Mouse (Mus musculus) MEL-GATA-1-ER (cell line): ENCODE data around the gene Wdtc1.

Experiments used
- DNase-seq: peaks from one replicate; pipeline ENCODE4 v3.0.0-alpha.2; 2012; ENCODE audit warnings: low read depth; ENCODE audit errors: extremely low read depth

Wdtc1 gene

DNA sequence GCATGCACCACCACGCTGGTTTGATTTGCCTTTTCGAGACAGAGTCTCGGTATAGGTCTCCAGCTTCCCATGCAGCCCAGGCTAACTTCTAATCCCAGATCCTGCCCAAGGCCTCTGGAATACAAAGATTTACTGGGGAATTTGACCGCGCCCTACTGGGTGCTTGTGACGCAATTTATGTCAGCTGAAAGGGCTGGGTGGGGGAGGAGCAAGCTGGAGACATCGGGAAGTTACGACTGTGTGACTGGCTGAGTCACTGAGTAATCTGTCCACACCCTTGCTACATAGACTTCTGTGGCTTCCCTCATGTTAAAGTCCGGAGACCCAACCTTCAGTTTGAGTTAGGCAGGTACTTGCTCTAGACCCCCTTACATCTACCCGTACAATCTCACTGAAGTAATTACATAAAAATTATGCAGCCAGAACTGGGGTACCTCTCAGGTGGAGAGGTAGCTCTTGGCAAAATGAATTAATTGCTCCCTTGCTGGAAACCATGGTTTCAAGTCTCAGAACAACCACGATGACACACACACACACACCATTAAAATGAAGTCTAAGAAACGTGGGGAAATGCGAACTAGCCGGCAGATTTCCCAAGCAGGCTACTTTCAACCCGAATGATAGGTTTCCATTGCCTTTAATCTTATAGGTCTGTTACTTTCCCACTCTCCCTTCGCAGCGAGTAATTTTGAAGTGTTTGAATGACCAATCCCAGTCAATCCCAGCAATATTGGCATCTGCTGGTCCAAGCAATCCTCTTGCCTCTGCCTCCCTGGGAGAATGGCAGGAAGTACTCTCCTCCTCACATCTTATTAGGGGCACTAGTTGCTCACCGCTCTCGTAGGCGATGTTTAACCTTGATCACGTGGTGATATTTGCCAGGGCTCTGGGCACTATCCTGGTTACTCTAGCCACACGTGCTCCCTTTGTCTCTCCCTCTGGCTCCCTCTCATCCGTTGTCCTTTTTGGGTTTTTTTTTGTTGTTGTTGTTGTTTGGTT, at the start of gene Wdtc1:
TSS of gene Wdtc1 (minus strand) at position 115 of the 999 bp plus-strand sequence.
- no peak for DNase-seq

DNA sequence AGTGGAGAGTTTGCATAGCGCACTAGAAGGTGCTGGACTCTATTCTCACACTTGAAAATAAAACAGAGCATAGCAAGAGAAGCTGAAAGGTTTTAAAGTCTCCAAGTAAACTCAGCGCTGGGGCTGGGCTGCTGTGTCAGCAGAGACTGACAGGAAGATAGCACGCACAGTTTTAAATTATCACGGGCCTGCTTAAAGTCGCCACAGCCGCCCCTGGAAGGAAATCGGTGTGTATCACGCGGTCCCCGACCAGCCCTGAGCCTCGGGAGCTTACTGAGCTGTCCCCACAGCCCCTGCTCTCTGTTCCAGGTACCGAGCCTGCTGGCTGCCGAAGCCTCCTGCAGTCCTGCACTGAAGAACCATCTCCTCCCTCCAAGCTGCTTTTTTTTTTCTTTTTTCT, 48.7 kb upstream of the Wdtc1 start:
- no peak for DNase-seq

DNA sequence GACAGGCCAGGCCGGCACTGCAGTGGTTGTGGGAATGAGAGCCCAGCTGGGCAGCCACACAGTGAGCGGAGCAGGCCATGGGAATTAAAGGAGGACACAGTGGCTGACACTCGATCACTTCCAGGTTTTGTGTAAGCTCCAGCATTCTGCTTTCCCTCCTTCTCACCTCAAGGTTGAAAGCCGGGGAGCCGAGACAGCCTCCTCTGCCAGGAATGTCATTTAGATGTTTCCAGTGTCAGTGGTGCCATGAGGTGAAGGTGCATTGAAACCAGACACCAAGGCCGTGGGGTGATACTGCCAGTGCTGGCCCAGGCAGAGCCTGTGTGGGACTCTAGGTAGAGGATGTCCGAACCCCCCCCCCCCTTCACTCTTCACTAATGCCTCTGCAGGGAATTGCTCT, 46.8 kb upstream of the Wdtc1 start:
- no peak for DNase-seq

DNA sequence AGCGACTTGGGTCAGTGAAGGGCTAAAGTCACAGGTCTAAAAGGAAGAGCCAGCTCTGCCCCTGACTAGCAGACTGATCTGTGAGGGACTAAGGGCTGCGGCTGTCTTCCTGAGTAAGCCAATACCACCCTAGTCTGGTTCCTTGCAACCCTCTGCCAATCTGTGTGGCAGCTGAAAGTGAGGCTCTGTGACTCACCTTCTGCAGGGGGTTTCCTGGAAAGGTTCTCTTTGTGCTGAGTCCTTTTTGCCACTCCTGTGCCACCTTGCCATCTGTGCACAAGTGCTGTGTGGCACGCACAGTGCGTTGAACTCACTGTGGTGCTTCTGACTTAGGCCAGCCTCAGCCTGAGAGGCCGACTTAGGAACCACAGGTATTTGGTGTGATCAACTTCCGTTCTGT, 46.2 kb upstream of the Wdtc1 start:
- no peak for DNase-seq

DNA sequence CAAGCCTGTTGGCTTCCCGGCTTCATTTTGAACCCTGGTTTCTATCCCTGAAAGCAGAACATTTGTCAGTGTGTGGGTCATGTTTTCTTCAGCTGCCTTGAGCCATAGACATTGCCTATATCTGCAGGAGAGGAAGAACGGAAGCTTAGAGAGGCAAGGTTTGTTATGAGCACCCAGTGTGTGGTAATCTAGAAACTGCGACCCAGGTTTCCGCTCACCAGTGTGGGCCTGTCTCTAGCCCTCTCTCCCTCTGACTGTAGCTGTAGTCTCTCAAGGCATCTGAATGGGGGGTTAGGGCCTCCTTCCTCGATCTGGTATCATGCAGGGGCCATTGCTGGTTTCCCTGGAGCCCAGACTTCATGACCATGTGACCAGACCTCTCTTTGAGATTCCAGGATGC, 45.3 kb upstream of the Wdtc1 start:
- no peak for DNase-seq

DNA sequence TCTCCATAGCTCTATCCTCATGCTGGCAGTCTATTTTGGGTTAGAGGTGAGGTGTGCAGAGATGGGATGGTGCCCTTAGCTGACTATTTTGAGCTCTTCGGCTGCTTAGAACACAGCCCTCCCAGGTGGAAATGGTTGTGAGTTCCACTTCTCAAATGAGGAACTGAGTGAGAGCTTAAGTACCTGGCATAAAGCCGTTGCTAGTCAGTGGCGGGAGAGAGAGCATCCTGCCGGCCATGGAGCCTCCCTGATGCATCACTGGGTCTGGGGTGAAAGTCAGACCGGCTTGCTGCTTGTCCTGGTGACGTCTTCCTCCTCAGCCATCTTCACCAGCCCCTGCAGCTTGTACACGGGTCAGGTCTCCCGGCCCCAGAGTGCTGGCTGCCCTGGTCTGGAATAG, 44.7 kb upstream of the Wdtc1 start:
- no peak for DNase-seq

DNA sequence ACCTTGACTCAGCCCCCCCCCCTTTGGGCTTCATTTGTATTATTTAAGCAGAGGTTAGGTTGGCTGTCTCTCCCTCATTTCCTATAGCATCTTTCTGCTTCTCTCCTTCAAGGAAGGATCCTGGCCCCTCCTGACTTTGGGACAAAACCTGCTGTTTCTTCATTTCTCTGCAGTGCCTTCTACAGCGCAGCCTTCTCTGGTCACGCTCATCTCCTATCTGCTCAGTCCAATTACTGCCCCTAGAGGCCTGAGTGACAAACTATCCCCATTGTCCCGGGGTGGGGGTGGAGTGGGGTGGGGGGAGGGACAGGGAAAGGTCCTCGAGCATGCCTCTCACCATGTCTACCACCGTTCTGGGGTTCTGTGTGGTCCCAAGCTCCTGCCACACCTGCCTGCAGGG, 44.0 kb upstream of the Wdtc1 start:
- DNase-seq: no peak

DNA sequence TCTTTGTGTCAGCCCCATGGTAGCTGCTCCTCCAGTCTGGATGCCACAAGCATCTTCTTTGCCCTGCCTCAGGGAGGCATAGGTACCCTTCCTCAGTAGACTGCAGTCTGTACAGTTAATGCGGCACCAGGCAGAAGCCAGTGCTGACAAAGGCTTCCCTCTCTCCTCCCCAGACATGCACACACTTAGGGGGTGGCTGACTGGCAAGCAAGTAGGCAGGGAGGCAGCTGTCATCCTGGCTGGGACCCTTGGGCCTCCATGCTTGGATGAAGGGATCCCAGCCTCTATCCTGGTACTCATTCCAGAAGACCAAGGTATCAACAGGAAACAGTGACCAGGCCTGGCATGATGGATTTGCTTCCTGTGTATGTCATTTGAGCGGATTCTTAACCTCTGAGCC, 42.8 kb upstream of the Wdtc1 start:
- DNase-seq: no peak

DNA sequence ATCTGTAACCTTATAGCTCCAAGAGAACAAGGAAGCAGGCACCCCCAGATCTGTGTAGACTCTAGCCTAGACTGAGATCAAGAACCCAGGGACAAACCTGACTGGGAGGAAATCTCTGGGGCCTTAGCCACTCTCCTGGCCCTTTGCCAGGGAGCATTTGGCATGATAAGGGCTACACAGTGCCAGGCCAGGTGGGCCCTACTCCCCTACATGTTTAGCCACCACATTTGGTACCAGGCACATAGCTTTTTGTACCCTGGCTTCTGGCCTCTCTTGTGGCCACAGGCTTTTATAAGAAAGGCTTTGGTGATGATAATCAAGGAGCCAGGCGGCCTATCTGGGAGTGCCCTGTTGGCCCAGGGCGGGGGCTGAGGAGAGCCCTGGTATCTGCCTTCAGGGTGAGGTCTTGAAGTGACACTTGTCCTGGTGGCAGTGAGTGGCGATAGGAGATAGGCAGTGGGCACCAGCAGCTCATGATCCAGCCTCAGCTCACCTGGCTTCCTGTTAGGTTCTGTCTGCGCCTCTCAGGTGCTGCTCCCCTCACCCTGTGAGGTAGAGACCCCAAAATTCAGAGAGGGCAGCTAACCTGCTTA, 41.8 kb upstream of the Wdtc1 start:
- no peak for DNase-seq

DNA sequence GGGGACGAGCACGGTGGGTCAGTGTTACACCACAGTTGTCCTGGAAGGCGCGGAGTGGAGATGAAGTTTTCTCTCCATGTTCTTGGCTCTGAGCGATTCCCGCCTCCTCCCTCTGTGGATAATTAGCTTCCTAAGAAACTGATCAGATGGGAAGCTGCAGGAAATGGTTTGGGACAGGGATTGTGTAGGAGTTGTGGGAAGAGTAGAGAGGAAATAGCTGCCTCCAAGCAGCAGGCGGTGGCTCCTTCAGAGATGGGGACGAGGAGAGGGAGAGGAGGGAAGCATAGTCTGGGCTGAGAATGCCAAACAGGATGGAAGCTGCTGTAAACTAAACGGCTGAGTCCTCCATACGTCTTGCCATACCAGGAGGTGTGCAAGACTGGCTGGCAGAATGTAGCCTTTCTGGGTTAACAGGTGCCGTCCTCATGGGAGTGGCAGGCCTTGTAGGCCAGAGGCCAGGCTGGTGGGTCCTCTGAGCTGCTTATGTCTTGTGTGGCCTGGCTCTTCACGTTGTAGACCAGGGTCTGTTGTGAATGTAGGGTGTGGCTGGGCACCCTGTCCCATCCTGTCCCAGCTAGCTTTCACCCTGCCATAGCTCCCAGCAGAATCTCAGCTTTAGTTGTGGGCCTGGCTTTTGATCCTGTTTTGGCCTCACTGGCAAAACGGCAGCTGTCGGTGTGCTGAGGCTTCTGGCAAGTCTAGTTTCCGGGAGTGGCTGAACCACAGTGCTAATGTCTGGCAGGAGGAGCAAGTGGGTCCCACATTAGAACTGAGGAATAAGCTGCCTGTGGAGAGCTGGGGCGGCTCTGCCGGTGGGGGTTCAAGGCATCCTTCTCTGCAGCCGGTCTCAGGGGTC, 38.1 kb upstream of the Wdtc1 start:
- DNase-seq: no peak

DNA sequence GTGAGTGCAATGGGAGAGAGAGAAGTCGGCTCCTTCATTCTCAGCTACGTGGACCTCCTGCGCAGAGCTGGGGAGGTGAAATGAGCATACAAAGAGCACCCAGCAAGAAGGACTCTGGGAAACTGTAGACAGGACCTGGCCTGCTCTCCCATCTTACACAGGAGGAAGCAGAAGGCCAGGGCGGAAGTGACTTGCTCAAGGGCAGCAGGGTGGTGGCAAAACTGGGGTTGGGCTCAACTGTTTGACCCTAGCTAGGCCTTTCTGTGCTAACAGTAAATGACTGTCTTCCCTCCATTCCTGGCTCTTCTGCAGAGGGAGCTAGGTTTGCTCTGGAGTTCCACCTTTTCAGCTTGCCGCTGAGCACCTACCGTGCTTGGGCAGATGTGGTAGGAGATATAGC, 37.3 kb upstream of the Wdtc1 start:
- no peak for DNase-seq

DNA sequence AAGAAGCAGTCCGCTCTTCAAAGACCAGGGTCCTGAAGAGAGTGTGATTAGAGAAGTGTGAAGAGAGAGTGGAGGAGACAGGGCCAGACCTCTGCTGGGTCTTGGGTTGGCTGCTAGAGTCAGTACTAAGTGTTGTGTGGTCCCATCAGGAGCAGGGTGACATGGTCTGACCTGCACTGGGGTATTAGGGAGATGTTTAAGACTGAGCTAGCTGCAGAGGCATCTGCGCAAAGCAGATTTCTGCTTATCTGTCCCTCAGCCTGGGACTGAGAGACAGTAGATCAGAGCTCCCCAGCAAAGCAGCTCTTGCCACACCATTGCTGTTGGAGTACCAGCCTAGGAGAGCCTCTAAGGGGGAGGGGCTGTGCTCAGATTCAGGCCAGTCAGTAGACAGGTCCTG, 36.8 kb upstream of the Wdtc1 start:
- DNase-seq: no peak

DNA sequence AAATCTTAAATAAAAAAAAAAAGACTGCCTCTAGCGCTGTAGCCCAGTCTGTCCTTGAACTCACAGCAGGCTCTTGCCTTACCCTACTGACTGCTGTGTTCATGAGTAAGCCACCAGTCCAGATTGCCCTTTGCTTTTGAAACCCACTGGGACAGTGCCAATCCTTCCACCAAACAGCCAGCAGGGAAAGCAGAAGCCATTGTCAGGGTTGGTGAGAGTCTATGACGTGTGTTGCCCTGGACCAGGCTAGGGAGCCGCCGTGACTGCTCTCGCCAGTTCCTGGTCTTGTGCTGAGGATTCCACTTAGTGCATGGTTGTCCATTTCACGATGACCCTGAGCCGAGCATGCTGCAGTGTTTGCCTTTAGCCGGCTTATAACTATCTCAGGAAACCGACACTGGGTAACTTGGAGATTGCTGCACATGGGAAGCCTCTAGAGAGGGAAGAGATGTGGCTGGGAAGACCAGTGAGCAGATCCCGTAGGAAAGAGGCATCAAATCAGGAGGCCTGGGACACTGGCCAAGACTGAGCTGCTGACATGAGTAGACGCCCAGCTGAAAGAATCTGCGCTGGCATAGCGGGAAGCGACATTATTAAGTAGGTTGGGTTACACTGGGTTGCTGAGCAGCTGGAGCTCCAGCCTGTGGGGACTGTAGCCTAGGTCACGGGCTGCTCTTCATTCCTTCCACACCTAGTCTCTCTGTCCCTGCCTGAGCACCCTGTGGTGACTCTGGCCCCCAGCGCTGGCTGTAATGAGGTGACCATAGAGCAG, 35.7 kb upstream of the Wdtc1 start:
- no peak for DNase-seq

DNA sequence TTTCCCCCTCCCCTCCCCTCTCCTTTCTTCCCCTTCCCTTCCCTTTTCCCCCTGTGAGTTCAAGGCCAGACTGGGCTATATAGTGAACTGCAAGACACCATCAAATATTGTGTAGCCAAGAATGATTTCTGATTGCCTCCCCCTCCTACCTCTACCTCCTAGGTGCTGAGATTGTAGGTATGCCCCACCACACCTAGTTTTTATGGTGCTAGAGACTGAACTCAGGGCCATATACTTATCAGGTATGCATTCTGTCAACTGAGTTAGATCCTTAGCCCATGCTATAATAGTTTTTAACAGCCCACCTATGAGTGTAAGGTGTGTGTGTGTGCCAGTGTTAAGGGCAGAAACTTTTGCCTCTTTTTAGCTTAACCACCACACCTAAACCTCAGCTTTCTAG, 33.8 kb upstream of the Wdtc1 start:
- DNase-seq: no peak

DNA sequence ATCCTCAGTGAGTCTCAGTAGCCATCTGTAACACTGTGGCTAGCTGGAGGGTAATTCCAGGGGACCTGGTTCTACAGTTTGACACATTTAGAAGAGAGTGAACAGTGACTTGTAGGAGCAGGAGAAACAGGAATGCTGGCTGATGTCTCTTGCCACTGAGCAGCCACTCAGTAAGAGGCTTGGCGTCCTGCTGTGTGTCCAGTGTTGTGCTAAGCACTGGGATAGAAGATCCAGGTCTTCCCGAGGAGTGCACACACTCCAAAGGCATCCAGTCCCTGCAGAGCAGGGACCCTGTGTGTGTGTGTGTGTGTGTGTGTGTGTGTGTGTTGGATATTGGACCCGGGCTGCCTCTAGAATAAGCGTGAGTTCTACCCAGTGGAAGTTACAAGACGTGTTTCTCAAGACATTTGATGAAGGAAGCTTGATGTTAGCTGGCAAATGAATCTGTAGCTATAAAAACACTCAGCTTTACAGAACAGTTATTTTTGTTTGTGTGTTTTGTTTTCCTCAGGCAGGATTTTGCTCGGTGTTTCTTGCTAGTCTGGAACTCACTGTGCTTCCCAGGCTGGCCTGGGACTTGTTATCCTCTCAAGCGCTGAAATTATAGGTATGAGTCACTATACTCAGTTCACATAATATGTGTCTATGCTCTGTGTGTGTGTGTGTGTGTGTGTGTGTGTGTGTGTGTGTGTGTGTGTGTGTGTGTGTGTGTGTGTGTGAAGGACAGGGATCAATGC, 32.9 kb upstream of the Wdtc1 start:
- no peak for DNase-seq

DNA sequence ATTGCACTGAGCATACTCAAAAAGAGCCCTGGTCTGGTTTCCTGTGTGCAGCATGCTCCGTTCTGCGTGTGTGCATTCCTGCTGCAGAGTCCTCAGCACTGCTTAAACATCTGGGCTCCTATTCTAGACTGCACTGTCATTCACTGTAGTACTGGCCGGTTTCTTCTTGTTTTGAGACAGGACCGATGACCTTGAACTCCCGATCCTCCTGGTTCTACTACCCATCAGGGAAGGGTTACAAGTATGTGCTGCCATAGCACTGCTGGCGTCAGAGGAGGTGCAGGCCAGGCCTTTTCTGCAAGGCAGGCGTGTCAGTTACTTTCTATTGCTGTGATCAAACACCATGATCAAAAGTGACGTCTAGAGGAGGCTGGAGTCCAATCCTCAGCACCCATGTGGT, 27.9 kb upstream of the Wdtc1 start:
- DNase-seq: no peak

DNA sequence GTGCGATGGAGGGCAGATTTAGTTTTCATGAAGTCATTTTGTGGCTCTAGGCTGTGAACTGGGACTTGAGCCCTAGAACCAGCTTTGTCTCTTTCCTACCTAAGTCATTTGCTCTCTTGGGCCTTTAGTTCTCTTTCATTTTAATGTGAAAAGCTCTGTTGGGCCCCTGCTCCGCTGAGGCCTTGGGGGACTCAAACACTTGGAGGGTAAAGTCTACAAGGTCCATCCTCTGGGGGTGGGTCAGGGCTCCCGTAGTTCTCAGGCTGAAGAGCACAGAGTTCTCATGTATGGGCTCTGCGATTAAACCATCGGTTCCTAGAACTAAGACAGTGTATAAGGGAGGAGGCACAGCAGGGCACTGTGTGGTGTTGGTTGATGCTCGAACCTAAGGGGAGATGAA, 27.3 kb upstream of the Wdtc1 start:
- DNase-seq: no peak

DNA sequence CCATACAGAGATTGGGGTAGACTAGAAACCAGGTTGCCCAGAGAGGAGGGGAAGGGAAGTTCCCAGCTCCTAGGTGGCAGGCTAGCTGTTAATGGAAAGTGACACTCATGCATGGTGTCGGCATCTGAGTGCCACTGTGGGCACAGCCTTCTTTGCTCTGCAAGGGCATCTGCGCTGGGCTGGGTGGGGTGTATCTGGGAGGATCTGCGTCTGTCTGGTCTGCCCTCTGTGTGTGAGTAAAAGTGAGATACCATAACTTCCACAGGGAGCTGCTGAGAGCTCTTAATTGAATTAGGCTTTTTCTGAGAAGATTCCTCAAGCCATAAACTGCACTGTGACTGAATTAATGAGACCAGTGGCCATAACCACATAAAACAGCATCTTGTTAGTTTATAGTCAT, 26.6 kb upstream of the Wdtc1 start:
- no peak for DNase-seq

DNA sequence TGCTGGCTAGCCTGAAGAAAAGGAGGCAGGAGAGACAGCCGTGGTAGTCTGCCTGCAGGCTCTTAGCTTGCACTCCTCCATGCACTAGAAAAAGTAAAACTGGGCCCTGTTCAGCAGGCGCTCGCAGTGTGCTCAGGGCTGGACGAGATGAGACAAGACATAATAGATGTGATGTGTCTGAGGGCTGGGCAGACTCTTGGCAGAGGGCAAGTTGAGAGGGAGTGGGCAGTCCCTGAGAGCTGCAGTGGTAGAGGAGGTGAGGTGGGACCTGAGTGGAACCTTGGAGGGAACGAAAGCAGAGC, 25.7 kb upstream of the Wdtc1 start:
- no peak for DNase-seq

DNA sequence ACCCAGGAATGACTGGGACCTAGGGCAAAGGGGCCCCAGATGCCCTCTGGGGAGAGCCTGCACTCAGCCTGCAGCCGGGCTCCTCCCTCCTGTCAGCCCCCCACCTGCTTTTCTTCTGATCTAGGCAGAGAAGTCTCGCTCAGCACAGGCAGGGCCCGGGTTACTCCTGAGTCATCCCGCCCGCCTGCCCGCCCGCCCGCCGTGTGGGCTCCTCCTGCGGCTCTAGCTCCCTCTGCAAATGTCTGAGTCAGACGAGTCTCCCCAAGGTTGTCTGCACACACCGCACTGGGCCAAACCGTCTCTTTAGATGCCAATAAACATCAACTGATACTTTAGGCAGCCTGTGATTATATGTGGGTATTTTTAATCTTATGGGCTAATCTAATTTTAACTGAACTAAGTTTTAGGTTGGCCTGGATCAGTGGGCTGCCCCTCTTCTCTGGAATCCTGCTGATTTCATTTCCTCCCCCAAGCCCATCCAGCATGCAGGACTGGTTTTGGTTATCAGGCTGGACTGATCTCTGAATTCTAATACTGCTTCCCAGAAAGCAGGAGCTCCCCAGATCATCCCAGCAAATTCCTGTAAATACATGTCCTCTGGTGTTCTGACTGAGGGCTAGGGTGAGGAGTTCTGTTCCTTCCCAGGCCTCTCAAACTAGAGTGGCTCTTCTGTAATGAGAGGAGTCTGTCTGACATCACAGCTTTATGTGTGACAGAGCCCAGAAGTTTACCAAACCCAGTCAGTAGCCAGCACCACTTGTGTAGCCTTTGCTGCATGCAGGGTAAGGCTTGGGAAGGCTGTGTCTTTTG, 25.2 kb upstream of the Wdtc1 start:
- DNase-seq: no peak
